9 mouse cellular contexts compared by ENCODE assay signal in the genomic region with DNA sequence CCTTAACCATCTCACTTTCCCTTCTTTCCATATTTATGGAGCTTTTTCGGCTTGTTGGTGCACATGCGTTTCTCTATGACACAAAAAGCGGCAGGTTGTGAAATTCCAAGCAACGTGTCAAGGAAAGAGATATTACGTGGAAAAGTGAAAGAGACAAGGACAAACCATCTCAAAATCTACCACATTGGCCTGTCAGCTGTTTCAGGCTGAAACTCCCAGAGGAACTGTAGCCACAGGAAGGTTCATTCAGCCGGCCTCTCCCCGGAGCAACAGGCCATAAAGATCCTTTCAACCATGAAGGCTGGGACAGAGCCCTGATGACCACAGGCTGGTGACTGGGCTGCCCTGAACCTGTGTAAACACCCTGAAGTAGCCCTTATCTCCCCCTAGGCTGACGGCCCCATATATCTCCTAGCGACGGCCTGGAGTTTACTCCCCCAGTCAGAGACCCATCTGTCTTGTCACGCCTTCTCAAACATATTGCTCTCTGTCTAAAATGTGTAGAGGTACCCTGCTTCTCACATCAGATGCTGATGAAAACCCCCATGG. TPM values are rescaled to one million over a fixed set of nuclear protein-coding genes. Genes with fewer than 3 reads are reported as not detected.
DNase-seq lines count a peak whose midpoint lies in the region; ATAC-seq and TF ChIP-seq lines count a peak whose summit lies in the region.
"Not testable (repeated sequence)": the region's sequence is repeated elsewhere in the genome, so short reads cannot be mapped to it uniquely, and the experiment has no call there.
"Had no signal": no experiment of that assay in that cellular context is flagged by ENCODE, and none has a peak within 500 bp of the region (broad histone marks: within the 10 kb centered on the region; RNA-seq: fewer than 3 reads in every experiment).

No protein-coding gene starts in this region.

- not testable (repeated sequence) for ATAC-seq in heart, embryonic 13.5 days (ENCODE audit: extremely low read depth, insufficient number of reproducible peaks, low FRiP score, low TSS enrichment)
- ATAC-seq in intestine, embryonic 14.5 days (replicated peaks; ENCODE audit: low FRiP score, low TSS enrichment, low read depth): peak; percentile 77; the same call in 1 of the 2 replicates
- peak; percentile 92 for ATAC-seq in kidney, embryonic 14.5 days (ENCODE audit: low FRiP score, low TSS enrichment)
- ATAC-seq in kidney, postnatal 0 days (replicated peaks; ENCODE audit: low FRiP score, low read depth): peak; percentile 85
- peak; percentile 40; the same call in 1 of the 2 replicates for ATAC-seq in stomach, embryonic 14.5 days (ENCODE audit: insufficient number of reproducible peaks, insufficient read depth, low FRiP score, low read depth)

- H3K27ac ChIP-seq in heart, embryonic 10.5 days: peak overlapping the region; percentile 82
- H3K27ac ChIP-seq in heart, embryonic 13.5 days (replicated peaks): peak overlapping the region; percentile 50; the same call in 1 of the 2 replicates
- not testable (repeated sequence) for H3K27ac ChIP-seq in intestine, embryonic 14.5 days (ENCODE audit: low read depth); stomach, embryonic 14.5 days (ENCODE audit: low read length)
- peak overlapping the region; percentile 71; the same call in 1 of the 2 replicates for H3K27ac ChIP-seq in kidney, embryonic 14.5 days (ENCODE audit: low read depth, low read length)
- H3K27ac ChIP-seq in kidney, postnatal 0 days: peak overlapping the region; percentile 48; the same call in 1 of the 2 replicates
- 0 out of 2 replicates have a peak overlapping the region, but pooled peaks have one; percentile 17 for H3K27ac ChIP-seq in midbrain, embryonic 10.5 days (replicated peaks)

- not testable (repeated sequence) for DNase-seq in heart, embryonic 10.5 days (ENCODE audit: low spot score); intestine, embryonic 14.5 days (ENCODE audit: low spot score); midbrain, embryonic 10.5 days (ENCODE audit: low spot score)
- DNase-seq in kidney, postnatal 0 days (ENCODE audit: low spot score): peak; percentile 74

- H3K79me2 ChIP-seq in C2C12 (ENCODE audit: control insufficient read depth, insufficient read depth): not testable (repeated sequence)

- H3K36me3 ChIP-seq in C2C12 (ENCODE audit: control insufficient read depth, insufficient read depth); heart, embryonic 10.5 days; heart, embryonic 13.5 days; intestine, embryonic 14.5 days (ENCODE audit: control insufficient read depth, insufficient read depth, low read length); kidney, embryonic 14.5 days (ENCODE audit: control insufficient read depth, insufficient read depth, low read length); kidney, postnatal 0 days (ENCODE audit: insufficient read depth, low read length); midbrain, embryonic 10.5 days; stomach, embryonic 14.5 days (ENCODE audit: control insufficient read depth, insufficient read depth, low read length): not testable (repeated sequence)

- H3K27me3 ChIP-seq in C2C12 (ENCODE audit: control insufficient read depth, insufficient read depth, insufficient read length); heart, embryonic 10.5 days (ENCODE audit: insufficient read depth, poor library complexity, severe bottlenecking); heart, embryonic 13.5 days (replicated peaks); intestine, embryonic 14.5 days (replicated peaks; ENCODE audit: control insufficient read depth, insufficient read depth, low read length); kidney, embryonic 14.5 days (ENCODE audit: control insufficient read depth, insufficient read depth, low read length); kidney, postnatal 0 days (ENCODE audit: insufficient read depth, low read length); midbrain, embryonic 10.5 days (ENCODE audit: low read depth, poor library complexity, severe bottlenecking); stomach, embryonic 14.5 days (ENCODE audit: control insufficient read depth, insufficient read depth, low read length): not testable (repeated sequence)

- peaks cover 65% of the 10 kb centered on the region for H3K4me1 ChIP-seq in heart, embryonic 10.5 days
- H3K4me1 ChIP-seq in heart, embryonic 13.5 days: peaks cover 67% of the 10 kb centered on the region
- H3K4me1 ChIP-seq in intestine, embryonic 14.5 days (replicated peaks; ENCODE audit: control insufficient read depth, insufficient read depth, low read length): peaks cover 37% of the 10 kb centered on the region
- peaks cover 43% of the 10 kb centered on the region for H3K4me1 ChIP-seq in kidney, embryonic 14.5 days (ENCODE audit: control insufficient read depth, insufficient read depth, low read length)
- peaks cover 37% of the 10 kb centered on the region for H3K4me1 ChIP-seq in kidney, postnatal 0 days (replicated peaks; ENCODE audit: insufficient read depth, low read length)
- peaks cover 48% of the 10 kb centered on the region for H3K4me1 ChIP-seq in midbrain, embryonic 10.5 days
- H3K4me1 ChIP-seq in stomach, embryonic 14.5 days (ENCODE audit: control insufficient read depth, insufficient read depth, low read length): peaks cover 38% of the 10 kb centered on the region

- 36% methylated on average over 11 of the region's 11 CpGs for WGBS in heart, embryonic 10.5 days
- WGBS in heart, embryonic 13.5 days: 35% methylated on average over 11 of the region's 11 CpGs
- 42% methylated on average over 11 of the region's 11 CpGs for WGBS in intestine, embryonic 14.5 days
- WGBS in kidney, embryonic 14.5 days: 10% methylated on average over 11 of the region's 11 CpGs
- 12% methylated on average over 11 of the region's 11 CpGs for WGBS in kidney, postnatal 0 days
- WGBS in midbrain, embryonic 10.5 days: 59% methylated on average over 11 of the region's 11 CpGs
- WGBS in stomach, embryonic 14.5 days: 32% methylated on average over 11 of the region's 11 CpGs

- not testable (repeated sequence) for H3K4me3 ChIP-seq in C2C12 (ENCODE audit: insufficient read depth, poor library complexity, severe bottlenecking); heart, embryonic 10.5 days; heart, embryonic 13.5 days; intestine, embryonic 14.5 days (ENCODE audit: low read depth, low read length); kidney, embryonic 14.5 days (ENCODE audit: low read length); kidney, postnatal 0 days (replicated peaks; ENCODE audit: low read depth, low read length); midbrain, embryonic 10.5 days; stomach, embryonic 14.5 days (ENCODE audit: low read depth, low read length)

- not testable (repeated sequence) for TF ChIP-seq CTCF in C2C12 (IDR thresholded peaks at IDR 0.05; ENCODE audit: control insufficient read depth, insufficient read depth, insufficient read length); kidney, postnatal 0 days (IDR thresholded peaks at IDR 0.05; ENCODE audit: low read depth)

- not testable (repeated sequence) for H3K9ac ChIP-seq in heart, embryonic 13.5 days; intestine, embryonic 14.5 days (ENCODE audit: low read length); kidney, embryonic 14.5 days (ENCODE audit: low read depth, low read length); stomach, embryonic 14.5 days (replicated peaks; ENCODE audit: low read depth, low read length)
- H3K9ac ChIP-seq in kidney, postnatal 0 days (ENCODE audit: low read depth, low read length): 0 out of 2 replicates have a peak overlapping the region, but pooled peaks have one; percentile 13

- H3K79me3 ChIP-seq in C2C12 (ENCODE audit: low read depth): not testable (repeated sequence)

- not testable (repeated sequence) for H3K9me3 ChIP-seq in heart, embryonic 10.5 days; heart, embryonic 13.5 days; intestine, embryonic 14.5 days (ENCODE audit: control insufficient read depth, low read length); kidney, embryonic 14.5 days (ENCODE audit: control insufficient read depth, low read length); kidney, postnatal 0 days (replicated peaks; ENCODE audit: low read length); midbrain, embryonic 10.5 days (replicated peaks); stomach, embryonic 14.5 days (ENCODE audit: control insufficient read depth, low read depth, low read length)

- H3K4me2 ChIP-seq in heart, embryonic 13.5 days; intestine, embryonic 14.5 days (ENCODE audit: low read length); kidney, embryonic 14.5 days (replicated peaks; ENCODE audit: low read depth, low read length); stomach, embryonic 14.5 days (replicated peaks; ENCODE audit: low read depth, low read length): not testable (repeated sequence)
- H3K4me2 ChIP-seq in kidney, postnatal 0 days (ENCODE audit: low read length): 0 out of 2 replicates have a peak overlapping the region, but pooled peaks have one; percentile 27

- not testable (repeated sequence) for H3ac ChIP-seq in C2C12 (ENCODE audit: control insufficient read depth, insufficient read length, low read depth)

RNA-seq across cellular contexts. Expression of gene Usp29, which starts 43.6 kb away (rescaled TPM):
- 3.4 TPM for polyA plus RNA-seq in C2C12 (2012; fragmentation: generic; extraction: Trizol)
- polyA plus RNA-seq in heart, embryonic 10.5 days (2016; fragmentation: Nextera tagmentation; extraction: Ambion mirVana): 11.4 and 20.7 TPM in 2 replicates
- 7.4 and 7.8 TPM in 2 replicates for polyA plus RNA-seq in heart, embryonic 13.5 days (2015; fragmentation: Nextera tagmentation; extraction: Ambion mirVana)
- polyA plus RNA-seq in intestine, embryonic 14.5 days (2014; fragmentation: Nextera tagmentation; extraction: Ambion mirVana): 5.7 and 6.8 TPM in 2 replicates
- 9.3 and 9.5 TPM in 2 replicates for polyA plus RNA-seq in kidney, embryonic 14.5 days (2014; fragmentation: Nextera tagmentation; extraction: Ambion mirVana)
- 1.6 and 1.7 TPM in 2 replicates for polyA plus RNA-seq in kidney, postnatal 0 days (2015; fragmentation: Nextera tagmentation; extraction: Ambion mirVana)
- polyA plus RNA-seq in midbrain, embryonic 10.5 days (2016; fragmentation: Nextera tagmentation; extraction: Ambion mirVana): 7.7 and 10.8 TPM in 2 replicates
- polyA plus RNA-seq in stomach, embryonic 14.5 days (2014; fragmentation: Nextera tagmentation; extraction: Ambion mirVana): 9.1 TPM in 2 replicates
- polyA plus RNA-seq: gonadal fat pad, adult 2 months had no signal

RNA-seq across cellular contexts. Expression of gene Peg3, which starts 43.7 kb away (rescaled TPM):
- polyA plus RNA-seq in C2C12 (2012; fragmentation: generic; extraction: Trizol): 53.8 TPM
- 198 and 307 TPM in 2 replicates for polyA plus RNA-seq in heart, embryonic 10.5 days (2016; fragmentation: Nextera tagmentation; extraction: Ambion mirVana)
- polyA plus RNA-seq in heart, embryonic 13.5 days (2015; fragmentation: Nextera tagmentation; extraction: Ambion mirVana): 92.0 and 106 TPM in 2 replicates
- polyA plus RNA-seq in intestine, embryonic 14.5 days (2014; fragmentation: Nextera tagmentation; extraction: Ambion mirVana): 151 and 164 TPM in 2 replicates
- polyA plus RNA-seq in kidney, embryonic 14.5 days (2014; fragmentation: Nextera tagmentation; extraction: Ambion mirVana): 111 and 222 TPM in 2 replicates
- polyA plus RNA-seq in kidney, postnatal 0 days (2015; fragmentation: Nextera tagmentation; extraction: Ambion mirVana): 73.5 and 75.8 TPM in 2 replicates
- polyA plus RNA-seq in midbrain, embryonic 10.5 days (2016; fragmentation: Nextera tagmentation; extraction: Ambion mirVana): 86.6 and 95.0 TPM in 2 replicates
- 210 and 239 TPM in 2 replicates for polyA plus RNA-seq in stomach, embryonic 14.5 days (2014; fragmentation: Nextera tagmentation; extraction: Ambion mirVana)
